Mouse (Mus musculus): Measurements from ENCODE around the gene Trappc5. TPM values are rescaled to one million over a fixed set of nuclear protein-coding genes. Genes with fewer than 3 reads are reported as not detected.

Trappc5 gene
- polyA plus RNA-seq, 1 experiment from 2014 or later, result 47.2 TPM

- WGBS, result 77% methylated on average over 11 of the region's 11 CpGs
- no peaks in the 10 kb centered on the region for H3K9me3 ChIP-seq (replicated peaks)
- H3K27me3 ChIP-seq (ENCODE audit: low read depth, poor library complexity, severe bottlenecking), result no peaks in the 10 kb centered on the region
- no peak for DNase-seq (ENCODE audit: low spot score)
- H3K4me3 ChIP-seq, result no peak overlapping the region
- no peak overlapping the region for H3K27ac ChIP-seq (replicated peaks)
- H3K4me1 ChIP-seq, result peaks cover 11% of the 10 kb centered on the region
- H3K36me3 ChIP-seq, result no peaks in the 10 kb centered on the region
Observed at GRCm38 (mm10) chr8:3654726-3655508, 21.2 kb upstream of the Trappc5 start.

- no peaks in the 10 kb centered on the region for H3K36me3 ChIP-seq
- WGBS, result 73% methylated on average over 3 of the region's 3 CpGs
- H3K4me1 ChIP-seq, result peaks cover 11% of the 10 kb centered on the region
- H3K27me3 ChIP-seq (ENCODE audit: low read depth, poor library complexity, severe bottlenecking), result no peaks in the 10 kb centered on the region
- H3K9me3 ChIP-seq (replicated peaks), result no peaks in the 10 kb centered on the region
- no peak for DNase-seq (ENCODE audit: low spot score)
- no peak within 1 kb of the TSS for H3K4me3 ChIP-seq
- H3K27ac ChIP-seq (replicated peaks), result no peak within 1 kb of the TSS
Observed at GRCm38 (mm10) chr8:3655526-3655925, 20.6 kb upstream of the Trappc5 start, which contains the start of gene Retn. Retn (plus strand) TSS chr8:3655770.

GRCm38 (mm10) chr8:3656725-3657381 is 19.2 kb upstream of the Trappc5 start:
- Histone ChIP-seq H3K27ac (replicated peaks) (peak overlapping the region; percentile 19; the same call in 1 of the 2 replicates), H3K4me1 (peaks cover 11% of the 10 kb centered on the region), H3K9me3 (replicated peaks) (no peaks in the 10 kb centered on the region), H3K4me3 (peak overlapping the region; percentile 30; the same call in 1 of the 2 replicates), H3K27me3 (ENCODE audit: low read depth, poor library complexity, severe bottlenecking) (no peaks in the 10 kb centered on the region), H3K36me3 (no peaks in the 10 kb centered on the region)
- DNase-seq (ENCODE audit: low spot score), result peak; percentile 53
- 25% methylated on average over 7 of the region's 7 CpGs for WGBS

GRCm38 (mm10) chr8:3660889-3661288 is 15.2 kb upstream of the Trappc5 start:
- Histone ChIP-seq H3K9me3 (replicated peaks) (no peaks in the 10 kb centered on the region), H3K4me3 (no peak overlapping the region), H3K27ac (replicated peaks) (no peak overlapping the region), H3K4me1 (peaks cover 11% of the 10 kb centered on the region), H3K27me3 (ENCODE audit: low read depth, poor library complexity, severe bottlenecking) (no peaks in the 10 kb centered on the region), H3K36me3 (no peaks in the 10 kb centered on the region)
- WGBS, result 88% methylated on average over 8 of the region's 8 CpGs
- DNase-seq (ENCODE audit: low spot score), result no peak

- Histone ChIP-seq H3K4me3 (no peak overlapping the region), H3K4me1 (no peaks in the 10 kb centered on the region), H3K27ac (replicated peaks) (no peak overlapping the region), H3K36me3 (no peaks in the 10 kb centered on the region), H3K27me3 (ENCODE audit: low read depth, poor library complexity, severe bottlenecking) (no peaks in the 10 kb centered on the region), H3K9me3 (replicated peaks) (no peaks in the 10 kb centered on the region)
- WGBS, result 64% methylated on average over 5 of the region's 5 CpGs
- DNase-seq (ENCODE audit: low spot score), result no peak
Observed at GRCm38 (mm10) chr8:3664405-3664804, 11.7 kb upstream of the Trappc5 start.

GRCm38 (mm10) chr8:3665507-3665906 is 10.6 kb upstream of the Trappc5 start, which contains the start of gene Mcemp1:
Mcemp1 (plus strand) TSS chr8:3665754.
- H3K36me3 ChIP-seq, result no peaks in the 10 kb centered on the region
- no peaks in the 10 kb centered on the region for H3K4me1 ChIP-seq
- no peak for DNase-seq (ENCODE audit: low spot score)
- H3K9me3 ChIP-seq (replicated peaks), result no peaks in the 10 kb centered on the region
- H3K27ac ChIP-seq (replicated peaks), result no peak within 1 kb of the TSS
- H3K27me3 ChIP-seq (ENCODE audit: low read depth, poor library complexity, severe bottlenecking), result no peaks in the 10 kb centered on the region
- 78% methylated on average over 6 of the region's 6 CpGs for WGBS
- no peak within 1 kb of the TSS for H3K4me3 ChIP-seq

GRCm38 (mm10) chr8:3670388-3670787 is 5.7 kb upstream of the Trappc5 start:
- no peak for DNase-seq (ENCODE audit: low spot score)
- Histone ChIP-seq H3K4me1 (peaks cover 7% of the 10 kb centered on the region), H3K36me3 (no peaks in the 10 kb centered on the region), H3K4me3 (no peak overlapping the region), H3K9me3 (replicated peaks) (no peaks in the 10 kb centered on the region), H3K27me3 (ENCODE audit: low read depth, poor library complexity, severe bottlenecking) (no peaks in the 10 kb centered on the region), H3K27ac (replicated peaks) (no peak overlapping the region)
- 78% methylated on average over 2 of the region's 2 CpGs for WGBS

GRCm38 (mm10) chr8:3671980-3672491 is 4.1 kb upstream of the Trappc5 start, which contains the start of gene Fcor:
Fcor (minus strand) TSS chr8:3672362.
- no peaks in the 10 kb centered on the region for H3K27me3 ChIP-seq (ENCODE audit: low read depth, poor library complexity, severe bottlenecking)
- H3K4me3 ChIP-seq, result peak within 1 kb of the TSS; percentile 64
- H3K36me3 ChIP-seq, result no peaks in the 10 kb centered on the region
- peaks cover 12% of the 10 kb centered on the region for H3K4me1 ChIP-seq
- H3K27ac ChIP-seq (replicated peaks), result peak within 1 kb of the TSS; percentile 88
- under 1% methylated on average over 23 of the region's 23 CpGs for WGBS
- H3K9me3 ChIP-seq (replicated peaks), result no peaks in the 10 kb centered on the region
- peak; percentile 85 for DNase-seq (ENCODE audit: low spot score)

- Histone ChIP-seq H3K36me3 (peaks cover 13% of the 10 kb centered on the region), H3K27me3 (ENCODE audit: low read depth, poor library complexity, severe bottlenecking) (no peaks in the 10 kb centered on the region), H3K4me1 (peaks cover 22% of the 10 kb centered on the region), H3K27ac (replicated peaks) (no peak overlapping the region), H3K9me3 (replicated peaks) (no peaks in the 10 kb centered on the region), H3K4me3 (no peak overlapping the region)
- no peak for DNase-seq (ENCODE audit: low spot score)
- 48% methylated on average over 3 of the region's 3 CpGs for WGBS
Observed at GRCm38 (mm10) chr8:3674671-3675070, 1.4 kb upstream of the Trappc5 start.

GRCm38 (mm10) chr8:3676993-3677579 is 987 bp downstream of the Trappc5 start:
- DNase-seq (ENCODE audit: low spot score), result peak; percentile 17
- Histone ChIP-seq H3K36me3 (peaks cover 37% of the 10 kb centered on the region), H3K9me3 (replicated peaks) (no peaks in the 10 kb centered on the region), H3K27ac (replicated peaks) (peak overlapping the region; percentile 95), H3K4me1 (peaks cover 22% of the 10 kb centered on the region), H3K27me3 (ENCODE audit: low read depth, poor library complexity, severe bottlenecking) (no peaks in the 10 kb centered on the region), H3K4me3 (peak overlapping the region; percentile 89)
- 11% methylated on average over 15 of the region's 15 CpGs for WGBS

GRCm38 (mm10) chr8:3678831-3679230 is 2.7 kb downstream of the Trappc5 start:
- Histone ChIP-seq H3K4me1 (peaks cover 15% of the 10 kb centered on the region), H3K9me3 (replicated peaks) (no peaks in the 10 kb centered on the region), H3K36me3 (peaks cover 51% of the 10 kb centered on the region), H3K27ac (replicated peaks) (no peak overlapping the region), H3K4me3 (0 out of 2 replicates have a peak overlapping the region, but pooled peaks have one; percentile 16), H3K27me3 (ENCODE audit: low read depth, poor library complexity, severe bottlenecking) (no peaks in the 10 kb centered on the region)
- DNase-seq (ENCODE audit: low spot score), result no peak
- WGBS, result 96% methylated on average over 23 of the region's 23 CpGs

GRCm38 (mm10) chr8:3679236-3679635 is 3.1 kb downstream of the Trappc5 start:
- H3K4me1 ChIP-seq, result peaks cover 15% of the 10 kb centered on the region
- no peak for DNase-seq (ENCODE audit: low spot score)
- H3K27ac ChIP-seq (replicated peaks), result no peak overlapping the region
- peaks cover 51% of the 10 kb centered on the region for H3K36me3 ChIP-seq
- H3K27me3 ChIP-seq (ENCODE audit: low read depth, poor library complexity, severe bottlenecking), result no peaks in the 10 kb centered on the region
- 96% methylated on average over 23 of the region's 23 CpGs for WGBS
- no peak overlapping the region for H3K4me3 ChIP-seq
- H3K9me3 ChIP-seq (replicated peaks), result no peaks in the 10 kb centered on the region

Data from midbrain, embryonic 10.5 days (tissue).